Mouse (Mus musculus): Measurements from ENCODE around the gene Oxld1. TPM values are rescaled to one million over a fixed set of nuclear protein-coding genes. Genes with fewer than 3 reads are reported as not detected.
A peak's percentile ranks its signal among the peaks of the same experiment; 100 is the strongest.

Oxld1 gene
- polyA plus RNA-seq, 1 experiment from 2014 or later: 17.6 TPM

- H3K9ac ChIP-seq (ENCODE audit: low read depth, low read length): no peak overlapping the region
- H3K4me1 ChIP-seq (replicated peaks; ENCODE audit: control insufficient read depth, insufficient read depth, low read length): no peaks in the 10 kb centered on the region
- H3K27ac ChIP-seq (ENCODE audit: low read depth, low read length): no peak overlapping the region
- no peaks in the 10 kb centered on the region for H3K36me3 ChIP-seq (ENCODE audit: control insufficient read depth, insufficient read depth)
- H3K4me3 ChIP-seq (ENCODE audit: low read depth, low read length): no peak overlapping the region
- no peaks in the 10 kb centered on the region for H3K9me3 ChIP-seq (ENCODE audit: control insufficient read depth)
- 0 out of 2 replicates have a peak, but pooled peaks have one; percentile 15 for TF ChIP-seq CTCF (IDR thresholded peaks at IDR 0.05; ENCODE audit: low read depth)
- H3K4me2 ChIP-seq (replicated peaks; ENCODE audit: low read depth): no peak overlapping the region
- H3K27me3 ChIP-seq (replicated peaks; ENCODE audit: control insufficient read depth, insufficient read depth, low read length): no peaks in the 10 kb centered on the region
- ATAC-seq: no peak
- WGBS: 90% methylated on average over 3 of the region's 3 CpGs
Observed at GRCm38 (mm10) chr11:120442765-120443280, 15.0 kb downstream of the Oxld1 start.

GRCm38 (mm10) chr11:120442344-120442743 lies 15.5 kb downstream of the Oxld1 start, which contains the start of gene Tspan10:
Gene Tspan10 (plus strand): TSS chr11:120442644.
- H3K4me1 ChIP-seq (replicated peaks; ENCODE audit: control insufficient read depth, insufficient read depth, low read length): no peaks in the 10 kb centered on the region
- 90% methylated on average over 3 of the region's 3 CpGs for WGBS
- no peaks in the 10 kb centered on the region for H3K36me3 ChIP-seq (ENCODE audit: control insufficient read depth, insufficient read depth)
- H3K4me2 ChIP-seq (replicated peaks; ENCODE audit: low read depth): no peak within 1 kb of the TSS
- no peaks in the 10 kb centered on the region for H3K9me3 ChIP-seq (ENCODE audit: control insufficient read depth)
- H3K4me3 ChIP-seq (ENCODE audit: low read depth, low read length): no peak within 1 kb of the TSS
- H3K9ac ChIP-seq (ENCODE audit: low read depth, low read length): no peak within 1 kb of the TSS
- no peak for ATAC-seq
- no peak for TF ChIP-seq CTCF (IDR thresholded peaks at IDR 0.05; ENCODE audit: low read depth)
- no peak within 1 kb of the TSS for H3K27ac ChIP-seq (ENCODE audit: low read depth, low read length)
- H3K27me3 ChIP-seq (replicated peaks; ENCODE audit: control insufficient read depth, insufficient read depth, low read length): no peaks in the 10 kb centered on the region

GRCm38 (mm10) chr11:120437857-120438385 lies 19.9 kb downstream of the Oxld1 start:
- peak overlapping the region; percentile 95 for H3K4me3 ChIP-seq (ENCODE audit: low read depth, low read length)
- H3K4me2 ChIP-seq (replicated peaks; ENCODE audit: low read depth): peak overlapping the region; percentile 63
- WGBS: 24% methylated on average over 12 of the region's 12 CpGs
- ATAC-seq: no peak
- no peak for TF ChIP-seq CTCF (IDR thresholded peaks at IDR 0.05; ENCODE audit: low read depth)
- no peaks in the 10 kb centered on the region for H3K9me3 ChIP-seq (ENCODE audit: control insufficient read depth)
- H3K9ac ChIP-seq (ENCODE audit: low read depth, low read length): peak overlapping the region; percentile 92
- no peaks in the 10 kb centered on the region; the same call in 1 of the 2 replicates for H3K4me1 ChIP-seq (replicated peaks; ENCODE audit: control insufficient read depth, insufficient read depth, low read length)
- peaks cover 10% of the 10 kb centered on the region for H3K36me3 ChIP-seq (ENCODE audit: control insufficient read depth, insufficient read depth)
- H3K27me3 ChIP-seq (replicated peaks; ENCODE audit: control insufficient read depth, insufficient read depth, low read length): no peaks in the 10 kb centered on the region
- H3K27ac ChIP-seq (ENCODE audit: low read depth, low read length): peak overlapping the region; percentile 80; the same call in 1 of the 2 replicates

- H3K9ac ChIP-seq (ENCODE audit: low read depth, low read length): peak within 1 kb of the TSS; percentile 92
- ATAC-seq: peak; percentile 85
- peak within 1 kb of the TSS; percentile 63 for H3K4me2 ChIP-seq (replicated peaks; ENCODE audit: low read depth)
- TF ChIP-seq CTCF (IDR thresholded peaks at IDR 0.05; ENCODE audit: low read depth): no peak; the same call in 1 of the 2 replicates
- no peaks in the 10 kb centered on the region for H3K27me3 ChIP-seq (replicated peaks; ENCODE audit: control insufficient read depth, insufficient read depth, low read length)
- H3K4me3 ChIP-seq (ENCODE audit: low read depth, low read length): peak within 1 kb of the TSS; percentile 95
- H3K36me3 ChIP-seq (ENCODE audit: control insufficient read depth, insufficient read depth): peaks cover 16% of the 10 kb centered on the region
- WGBS: under 1% methylated on average over 66 of the region's 77 CpGs
- H3K9me3 ChIP-seq (ENCODE audit: control insufficient read depth): no peaks in the 10 kb centered on the region
- H3K27ac ChIP-seq (ENCODE audit: low read depth, low read length): peak within 1 kb of the TSS; percentile 80
- H3K4me1 ChIP-seq (replicated peaks; ENCODE audit: control insufficient read depth, insufficient read depth, low read length): no peaks in the 10 kb centered on the region; the same call in 1 of the 2 replicates
Observed at GRCm38 (mm10) chr11:120437152-120437856, 20.6 kb downstream of the Oxld1 start, which contains the start of gene Nploc4. Gene Nploc4 (minus strand): TSS chr11:120437708.

- no peak overlapping the region for H3K27ac ChIP-seq (ENCODE audit: low read depth, low read length)
- H3K4me3 ChIP-seq (ENCODE audit: low read depth, low read length): no peak overlapping the region
- peaks cover 72% of the 10 kb centered on the region for H3K36me3 ChIP-seq (ENCODE audit: control insufficient read depth, insufficient read depth)
- no peaks in the 10 kb centered on the region for H3K9me3 ChIP-seq (ENCODE audit: control insufficient read depth)
- TF ChIP-seq CTCF (IDR thresholded peaks at IDR 0.05; ENCODE audit: low read depth): no peak
- H3K27me3 ChIP-seq (replicated peaks; ENCODE audit: control insufficient read depth, insufficient read depth, low read length): no peaks in the 10 kb centered on the region
- H3K4me1 ChIP-seq (replicated peaks; ENCODE audit: control insufficient read depth, insufficient read depth, low read length): no peaks in the 10 kb centered on the region
- ATAC-seq: no peak
- H3K4me2 ChIP-seq (replicated peaks; ENCODE audit: low read depth): no peak overlapping the region
- no peak overlapping the region for H3K9ac ChIP-seq (ENCODE audit: low read depth, low read length)
- 93% methylated on average over 3 of the region's 3 CpGs for WGBS
Observed at GRCm38 (mm10) chr11:120426727-120427126, 31.1 kb downstream of the Oxld1 start.

- H3K4me3 ChIP-seq (ENCODE audit: low read depth, low read length): no peak overlapping the region
- no peak for ATAC-seq
Observed at GRCm38 (mm10) chr11:120423569-120424295, 34.1 kb downstream of the Oxld1 start.

More at GRCm38 (mm10) chr11:120423569-120424295, 34.1 kb downstream of the Oxld1 start:
- TF ChIP-seq CTCF (IDR thresholded peaks at IDR 0.05; ENCODE audit: low read depth): peak; percentile 81
- WGBS: 65% methylated on average over 9 of the region's 9 CpGs
- Histone ChIP-seq H3K27ac (ENCODE audit: low read depth, low read length) (no peak overlapping the region), H3K27me3 (replicated peaks; ENCODE audit: control insufficient read depth, insufficient read depth, low read length) (no peaks in the 10 kb centered on the region), H3K4me1 (replicated peaks; ENCODE audit: control insufficient read depth, insufficient read depth, low read length) (no peaks in the 10 kb centered on the region), H3K9ac (ENCODE audit: low read depth, low read length) (no peak overlapping the region), H3K36me3 (ENCODE audit: control insufficient read depth, insufficient read depth) (peaks cover 82% of the 10 kb centered on the region), H3K9me3 (ENCODE audit: control insufficient read depth) (no peaks in the 10 kb centered on the region), H3K4me2 (replicated peaks; ENCODE audit: low read depth) (no peak overlapping the region)
